Mouse (Mus musculus): ENCODE measurements around the gene Ggt6.

Gene Ggt6

GRCm38 (mm10) chr11:72475408-72475807 is 40.1 kb downstream of the Ggt6 start:
- no peak for DNase-seq (ENCODE audit: low spot score in 2 of 2)

GRCm38 (mm10) chr11:72476074-72476625 is 40.8 kb downstream of the Ggt6 start:
- no peak for DNase-seq (ENCODE audit: low spot score in 2 of 2)

GRCm38 (mm10) chr11:72477182-72477581 is 41.9 kb downstream of the Ggt6 start:
- DNase-seq (ENCODE audit: low spot score in 2 of 2) = no peak

- DNase-seq (ENCODE audit: low spot score in 2 of 2) = no peak
Observed at GRCm38 (mm10) chr11:72477653-72478052, 42.3 kb downstream of the Ggt6 start.

- no peak for DNase-seq (ENCODE audit: low spot score in 2 of 2)
Observed at GRCm38 (mm10) chr11:72478228-72478627, 42.9 kb downstream of the Ggt6 start.

- no peak for DNase-seq (ENCODE audit: low spot score in 2 of 2)
Observed at GRCm38 (mm10) chr11:72479499-72479898, 44.2 kb downstream of the Ggt6 start.

- no peak for DNase-seq (ENCODE audit: low spot score in 2 of 2)
Observed at GRCm38 (mm10) chr11:72481313-72481712, 46.0 kb downstream of the Ggt6 start.

- DNase-seq (ENCODE audit: low spot score in 2 of 2) = no peak
Observed at GRCm38 (mm10) chr11:72481952-72482351, 46.6 kb downstream of the Ggt6 start.

GRCm38 (mm10) chr11:72484549-72484948 is 49.2 kb downstream of the Ggt6 start:
- DNase-seq (ENCODE audit: low spot score in 2 of 2) = no peak

GRCm38 (mm10) chr11:72485157-72485556 is 49.8 kb downstream of the Ggt6 start:
- DNase-seq (ENCODE audit: low spot score in 2 of 2) = peak in 1 of 2 experiments; percentile 44

GRCm38 (mm10) chr11:72485960-72486359 is 50.6 kb downstream of the Ggt6 start:
- no peak for DNase-seq (ENCODE audit: low spot score in 2 of 2)

GRCm38 (mm10) chr11:72487171-72487570 is 51.8 kb downstream of the Ggt6 start:
- no peak for DNase-seq (ENCODE audit: low spot score in 2 of 2)

GRCm38 (mm10) chr11:72487739-72488138 is 52.4 kb downstream of the Ggt6 start:
- DNase-seq (ENCODE audit: low spot score in 2 of 2) = no peak
